Mouse (Mus musculus) bone marrow, adult 2 months (tissue): Measurements from ENCODE around the gene Cd5l.

ENCODE experiments used
- CTCF ChIP-seq: fragments of 200-500 bp; IDR thresholded peaks from 2 replicates; pipeline ENCODE4 v1.5.1; 2011; ENCODE audit warnings: low read length, control low read depth; ENCODE audit not compliant: control insufficient read depth, insufficient read depth
- POLR2A ChIP-seq: fragments of 200-500 bp; IDR thresholded peaks from 2 replicates; pipeline ENCODE4 v1.6.1; 2011; ENCODE audit warnings: low read depth, mild to moderate bottlenecking, control low read depth, low read length, borderline replicate concordance; ENCODE audit not compliant: control insufficient read depth

DNA sequence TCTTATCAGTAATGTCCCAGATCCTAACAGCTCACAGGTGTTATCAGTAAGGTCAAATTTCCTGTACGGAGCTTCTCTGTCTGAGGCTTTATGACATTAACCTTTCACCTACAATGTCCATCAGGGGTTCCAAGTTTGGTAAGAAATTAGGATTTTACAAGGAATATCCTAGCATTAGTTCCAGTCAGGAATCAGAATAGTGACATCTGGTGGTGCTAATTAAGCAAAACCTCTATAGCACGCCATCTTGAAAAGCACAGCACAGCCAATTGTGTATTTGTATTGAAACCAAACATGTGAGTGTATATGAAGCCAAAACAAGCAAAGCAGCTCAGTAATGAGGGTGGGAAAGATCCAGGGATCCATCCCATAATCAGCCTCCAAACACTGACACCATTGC is 47.8 kb upstream of the Cd5l start:
- no peak for TF ChIP-seq POLR2A
- TF ChIP-seq CTCF = no peak
